Mouse (Mus musculus) limb, embryonic 10.5 days (tissue): ENCODE results near the gene 3110018I06Rik. TPM values are rescaled to one million over a fixed set of nuclear protein-coding genes. Genes with fewer than 3 reads are reported as not detected.

Experiments
- DNase-seq: peaks from one replicate; pipeline ENCODE4 v3.0.0-alpha.2; 2017; ENCODE audit warnings: low spot score
- H3K27ac ChIP-seq: fragments of 300-500 bp; sonication (generic); 2 replicates; pipeline ENCODE4 v1.5.1; 2016; ENCODE audit warnings: mild to moderate bottlenecking
- H3K27me3 ChIP-seq: fragments of 300-500 bp; sonication (generic); 2 replicates; pipeline ENCODE4 v1.6.1; 2016; ENCODE audit warnings: low read depth, mild to moderate bottlenecking; ENCODE audit not compliant: poor library complexity, severe bottlenecking
- H3K36me3 ChIP-seq: fragments of 300-500 bp; sonication (generic); 2 replicates; pipeline ENCODE4 v1.6.1; 2016; ENCODE audit warnings: mild to moderate bottlenecking, moderate library complexity
- H3K4me1 ChIP-seq: fragments of 300-500 bp; sonication (generic); 2 replicates; pipeline ENCODE4 v1.6.1; 2016
- H3K4me3 ChIP-seq: fragments of 300-500 bp; sonication (generic); 2 replicates; pipeline ENCODE4 v1.5.1; 2016; ENCODE audit warnings: mild to moderate bottlenecking, moderate library complexity
- H3K9me3 ChIP-seq: fragments of 300-500 bp; sonication (generic); replicated peaks from 2 replicates; pipeline ENCODE4 v1.6.1; 2016; ENCODE audit warnings: mild to moderate bottlenecking
- WGBS: fragments of 180-500 bp; shearing (Covaris S2); methylation state at CpG from one replicate; pipeline ENCODE4 v1.1.7; 2016; 5-methylcytosine and 5-hydroxymethylcytosine counted together
- polyA plus RNA-seq: library from polyadenylated mRNA; unstranded; fragments of >200 nt; fragmentation: Nextera tagmentation; extraction: Ambion mirVana; gene quantifications from 2 replicates; pipeline ENCODE4 v1.2.1, GENCODE M21; 2016

Gene 3110018I06Rik
- polyA plus RNA-seq, 1 experiment from 2014 or later: not detected

DNA sequence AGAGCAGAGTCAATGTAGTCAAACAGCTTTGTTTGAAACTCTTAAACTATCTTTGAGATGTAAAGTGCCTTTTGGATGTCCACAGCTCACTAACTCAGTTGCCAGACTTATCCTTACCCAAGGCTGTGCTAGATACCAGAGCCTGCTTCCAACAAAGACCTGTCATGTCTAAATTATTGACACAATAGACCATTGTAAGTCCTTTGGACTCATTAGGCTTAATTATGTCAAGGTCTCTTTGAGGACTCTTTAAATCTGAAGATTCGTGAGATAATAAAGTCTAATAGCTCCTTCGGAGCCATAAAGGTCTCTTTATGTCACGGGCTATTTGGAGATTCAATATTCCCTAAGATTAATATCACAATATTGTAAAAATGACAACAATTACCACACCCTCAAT, 32.5 kb downstream of the 3110018I06Rik start:
- H3K27me3 ChIP-seq: no peaks in the 10 kb centered on the region
- no peak overlapping the region for H3K27ac ChIP-seq
- WGBS: 92% methylated on average over 3 of the region's 3 CpGs
- no peak overlapping the region for H3K4me3 ChIP-seq
- no peak for DNase-seq
- H3K4me1 ChIP-seq: peaks cover 6% of the 10 kb centered on the region
- no peaks in the 10 kb centered on the region for H3K36me3 ChIP-seq
- H3K9me3 ChIP-seq: no peaks in the 10 kb centered on the region

GRCm38 (mm10) chr12:107528346-107528880, 40.0 kb downstream of the 3110018I06Rik start:
- H3K4me1 ChIP-seq: no peaks in the 10 kb centered on the region
- H3K27ac ChIP-seq: no peak overlapping the region
- DNase-seq: no peak
- no peaks in the 10 kb centered on the region for H3K9me3 ChIP-seq
- WGBS: 79% methylated on average over 1 of the region's 1 CpGs
- H3K36me3 ChIP-seq: no peaks in the 10 kb centered on the region
- H3K27me3 ChIP-seq: no peaks in the 10 kb centered on the region
- H3K4me3 ChIP-seq: no peak overlapping the region

DNA sequence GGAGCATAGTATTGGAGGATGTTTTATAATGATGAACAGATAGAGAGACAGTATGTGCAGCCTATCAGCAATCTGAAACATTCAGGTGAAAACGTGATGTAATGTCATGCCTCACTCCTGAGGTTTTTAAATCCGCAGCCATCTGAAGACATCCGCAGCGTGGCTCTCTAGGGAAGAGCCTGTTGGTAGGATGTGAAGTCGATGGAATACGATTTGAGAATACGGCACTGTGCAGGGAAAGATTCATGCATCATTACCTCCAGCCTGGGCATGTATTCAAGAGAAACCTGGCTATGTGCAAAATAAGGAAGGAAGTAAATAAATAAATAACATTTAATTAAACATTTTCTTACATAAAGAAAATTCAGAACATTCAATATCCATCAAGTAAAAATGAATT, 44.4 kb downstream of the 3110018I06Rik start:
- 95% methylated on average over 7 of the region's 7 CpGs for WGBS
- no peak for DNase-seq
- 0 out of 2 replicates have a peak, but pooled peaks cover 3% of the 10 kb centered on the region for H3K4me1 ChIP-seq
- no peaks in the 10 kb centered on the region for H3K27me3 ChIP-seq
- no peak overlapping the region for H3K27ac ChIP-seq
- H3K4me3 ChIP-seq: no peak overlapping the region
- H3K9me3 ChIP-seq: no peaks in the 10 kb centered on the region
- no peaks in the 10 kb centered on the region for H3K36me3 ChIP-seq
